Mouse (Mus musculus): ENCODE results near the gene Polh.

The Polh gene
- long read RNA-seq, experiment 1, transcript Polh-201 (11 exons, 3,238 nt), result major isoform, 5 of 15 reads
- long read RNA-seq, experiment 1, partial matches to known transcripts, result 1 of 15 reads
- long read RNA-seq, experiment 1, other reads (novel, unspliced or antisense), result 9 of 15 reads
- long read RNA-seq, experiment 2, partial matches to known transcripts, result 2 of 9 reads
- long read RNA-seq, experiment 2, other reads (novel, unspliced or antisense), result 4 of 9 reads

- intact Hi-C loops (cut with DNase I), result loop anchor here (5.0 kb wide), 1 partner anchor 45 kb away; the partner anchor contains the start of genes Polr1c and Yipf3
Measured at GRCm38 (mm10) chr17:46202421-46203071, at the start of gene Polh, which contains the start of gene Xpo5. TSS of gene Polh (minus strand) at chr17:46202645. TSS of gene Xpo5 (plus strand) at chr17:46202782.

GRCm38 (mm10) chr17:46251174-46251573 is 48.7 kb upstream of the Polh start:
- intact Hi-C loops (cut with DNase I), result loop anchor here (5.0 kb wide), 1 partner anchor 69 kb away; no protein-coding TSS in a partner anchor

- intact Hi-C loops (cut with DNase I), result loop anchor here (5.0 kb wide), 1 partner anchor 46 kb away; the partner anchor contains the start of genes Polh and Xpo5
Measured at GRCm38 (mm10) chr17:46248189-46248522, 45.7 kb upstream of the Polh start.

GRCm38 (mm10) chr17:46247512-46248188 is 45.2 kb upstream of the Polh start, which contains the start of the genes Polr1c and Yipf3:
TSS of gene Polr1c (minus strand) at chr17:46248054.
TSS of gene Yipf3 (plus strand) at chr17:46248080.
- intact Hi-C loops (cut with DNase I), result loop anchor here (5.0 kb wide), 1 partner anchor 45 kb away; the partner anchor contains the start of genes Polh and Xpo5

- intact Hi-C loops (cut with DNase I), result no loop called here
Measured at GRCm38 (mm10) chr17:46244579-46244978, 42.1 kb upstream of the Polh start.

GRCm38 (mm10) chr17:46243624-46244023 is 41.2 kb upstream of the Polh start:
- intact Hi-C loops (cut with DNase I), result no loop called here

GRCm38 (mm10) chr17:46242993-46243392 is 40.5 kb upstream of the Polh start:
- intact Hi-C loops (cut with DNase I), result no loop called here

- intact Hi-C loops (cut with DNase I), result no loop called here
Measured at GRCm38 (mm10) chr17:46242274-46242673, 39.8 kb upstream of the Polh start.

- intact Hi-C loops (cut with DNase I), result no loop called here
Measured at GRCm38 (mm10) chr17:46241471-46241870, 39.0 kb upstream of the Polh start.

- intact Hi-C loops (cut with DNase I), result no loop called here
Measured at GRCm38 (mm10) chr17:46239516-46240114, 37.2 kb upstream of the Polh start.

- intact Hi-C loops (cut with DNase I), result no loop called here
Measured at GRCm38 (mm10) chr17:46237480-46237879, 35.0 kb upstream of the Polh start.

GRCm38 (mm10) chr17:46237079-46237478 is 34.6 kb upstream of the Polh start:
- intact Hi-C loops (cut with DNase I), result no loop called here

GRCm38 (mm10) chr17:46236067-46236466 is 33.6 kb upstream of the Polh start:
- intact Hi-C loops (cut with DNase I), result no loop called here

- intact Hi-C loops (cut with DNase I), result no loop called here
Measured at GRCm38 (mm10) chr17:46227576-46227975, 25.1 kb upstream of the Polh start.

- intact Hi-C loops (cut with DNase I), result no loop called here
Measured at GRCm38 (mm10) chr17:46221601-46222000, 19.2 kb upstream of the Polh start.

- intact Hi-C loops (cut with DNase I), result no loop called here
Measured at GRCm38 (mm10) chr17:46210550-46210949, 8.1 kb upstream of the Polh start.

GRCm38 (mm10) chr17:46206676-46207075 is 4.2 kb upstream of the Polh start:
- intact Hi-C loops (cut with DNase I), result no loop called here

- intact Hi-C loops (cut with DNase I), result loop anchor here (5.0 kb wide), 1 partner anchor 44 kb away; the partner anchor contains the start of genes Polr1c and Yipf3
Measured at GRCm38 (mm10) chr17:46203078-46203477, 633 bp upstream of the Polh start.

- intact Hi-C loops (cut with DNase I), result loop anchor here (5.0 kb wide), 1 partner anchor 46 kb away; the partner anchor contains the start of genes Polr1c and Yipf3
Measured at GRCm38 (mm10) chr17:46201151-46201550, 1.3 kb downstream of the Polh start.

GRCm38 (mm10) chr17:46188829-46189228 is 13.6 kb downstream of the Polh start:
- intact Hi-C loops (cut with DNase I), result loop anchor here (10.0 kb wide), 1 partner anchor 206 kb away; no protein-coding TSS in a partner anchor

GRCm38 (mm10) chr17:46182273-46182672 is 20.2 kb downstream of the Polh start:
- intact Hi-C loops (cut with DNase I), result loop anchor here (5.0 to 10.0 kb wide), 2 partner anchors 70 to 213 kb away; partner anchors contain the start of gene Lrrc73
